In the genomic region with DNA sequence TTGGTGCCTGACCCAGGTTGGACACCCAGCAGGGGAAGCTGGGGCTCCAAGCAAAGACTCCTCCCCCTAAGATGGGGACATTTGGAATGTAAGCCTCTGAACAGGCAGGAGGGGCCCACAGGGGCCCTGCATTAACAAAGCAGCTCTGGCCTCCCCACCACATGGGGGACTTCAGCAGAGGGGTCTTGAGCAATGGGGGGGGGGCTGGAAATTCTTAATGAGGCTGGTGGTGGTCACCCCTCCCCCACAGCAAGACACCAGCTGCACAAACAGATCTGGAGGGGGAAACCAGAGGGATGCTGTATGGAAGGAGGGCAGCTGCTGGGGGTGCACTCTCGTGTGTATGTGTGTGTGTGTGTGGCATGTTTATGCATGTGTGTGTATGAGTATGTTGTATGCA, we compare ENCODE assay signal across 17 mouse cellular contexts. TPM values are rescaled to one million over a fixed set of nuclear protein-coding genes. Genes with fewer than 3 reads are reported as not detected.
A peak's percentile ranks its signal among the peaks of the same experiment; 100 is the strongest.
DNase-seq lines count a peak whose midpoint lies in the region; ATAC-seq lines count a peak whose summit lies in the region.
"Had no signal": no experiment of that assay in that cellular context is flagged by ENCODE, and none has a peak within 500 bp of the region (broad histone marks: within the 10 kb centered on the region; RNA-seq: fewer than 3 reads in every experiment).

No protein-coding gene starts in this region.

- H3K9me3 ChIP-seq in embryonic facial prominence, embryonic 10.5 days = no peaks in the 10 kb centered on the region
- H3K9me3 ChIP-seq in hindbrain, embryonic 12.5 days (replicated peaks) = no peaks in the 10 kb centered on the region
- H3K9me3 ChIP-seq in neural tube, embryonic 13.5 days = no peaks in the 10 kb centered on the region
- H3K9me3 ChIP-seq in heart, embryonic 10.5 days = no peaks in the 10 kb centered on the region
- H3K9me3 ChIP-seq: limb, embryonic 13.5 days had no signal

- DNase-seq in embryo, embryonic 11 days = peak; percentile 50
- no peak for DNase-seq in embryo, embryonic 9.5 days (ENCODE audit: extremely low spot score)
- peak; percentile 34 for DNase-seq in embryonic facial prominence, embryonic 10.5 days (ENCODE audit: low spot score)
- DNase-seq in adrenal gland, adult 18-20 months (ENCODE audit: low spot score in 2 of 2) = no peak
- no peak for DNase-seq in frontal cortex, postnatal 36 days (ENCODE audit: low spot score in 2 of 2)
- DNase-seq in heart, embryonic 10.5 days (ENCODE audit: low spot score) = no peak
- DNase-seq: adrenal gland, postnatal 10 days; gastrocnemius, postnatal 14 days; liver, postnatal 0 days had no signal

- no peak overlapping the region for H3K9ac ChIP-seq in hindbrain, embryonic 12.5 days
- H3K9ac ChIP-seq in neural tube, embryonic 13.5 days = no peak overlapping the region
- H3K9ac ChIP-seq: limb, embryonic 13.5 days; liver, postnatal 0 days had no signal

- no peaks in the 10 kb centered on the region for H3K36me3 ChIP-seq in embryonic facial prominence, embryonic 10.5 days (replicated peaks)
- H3K36me3 ChIP-seq in hindbrain, embryonic 12.5 days = no peaks in the 10 kb centered on the region
- H3K36me3 ChIP-seq in neural tube, embryonic 13.5 days = no peaks in the 10 kb centered on the region
- no peaks in the 10 kb centered on the region for H3K36me3 ChIP-seq in heart, embryonic 10.5 days
- H3K36me3 ChIP-seq: limb, embryonic 13.5 days had no signal

- peak; percentile 23 for ATAC-seq in hindbrain, embryonic 12.5 days (ENCODE audit: low FRiP score)
- no peak for ATAC-seq in neural tube, embryonic 13.5 days (ENCODE audit: low read depth)
- ATAC-seq: liver, postnatal 0 days had no signal

- WGBS in embryonic facial prominence, embryonic 10.5 days = 33% methylated on average over 1 of the region's 1 CpGs
- 8% methylated on average over 1 of the region's 1 CpGs for WGBS in hindbrain, embryonic 12.5 days
- 15% methylated on average over 1 of the region's 1 CpGs for WGBS in neural tube, embryonic 13.5 days
- 22% methylated on average over 1 of the region's 1 CpGs for WGBS in heart, embryonic 10.5 days

- peak overlapping the region; percentile 72 for H3K27ac ChIP-seq in embryonic facial prominence, embryonic 10.5 days (replicated peaks)
- peak overlapping the region; percentile 70 for H3K27ac ChIP-seq in hindbrain, embryonic 12.5 days
- peak overlapping the region; percentile 23; the same call in 1 of the 2 replicates for H3K27ac ChIP-seq in neural tube, embryonic 13.5 days (replicated peaks)
- H3K27ac ChIP-seq in heart, embryonic 10.5 days = no peak overlapping the region
- H3K27ac ChIP-seq: kidney, postnatal 0 days; limb, embryonic 13.5 days had no signal

- peaks cover 42% of the 10 kb centered on the region for H3K27me3 ChIP-seq in embryonic facial prominence, embryonic 10.5 days (replicated peaks; ENCODE audit: low read depth, poor library complexity, severe bottlenecking)
- H3K27me3 ChIP-seq in hindbrain, embryonic 12.5 days = no peaks in the 10 kb centered on the region
- peaks cover 21% of the 10 kb centered on the region; the same call in 1 of the 2 replicates for H3K27me3 ChIP-seq in neural tube, embryonic 13.5 days
- peaks cover 77% of the 10 kb centered on the region for H3K27me3 ChIP-seq in heart, embryonic 10.5 days (ENCODE audit: insufficient read depth, poor library complexity, severe bottlenecking)

- no peak overlapping the region for H3K4me3 ChIP-seq in embryonic facial prominence, embryonic 10.5 days
- no peak overlapping the region for H3K4me3 ChIP-seq in hindbrain, embryonic 12.5 days
- no peak overlapping the region for H3K4me3 ChIP-seq in neural tube, embryonic 13.5 days
- H3K4me3 ChIP-seq in heart, embryonic 10.5 days = no peak overlapping the region
- H3K4me3 ChIP-seq: limb, embryonic 13.5 days had no signal

- H3K4me1 ChIP-seq in embryonic facial prominence, embryonic 10.5 days = peaks cover 75% of the 10 kb centered on the region
- H3K4me1 ChIP-seq in hindbrain, embryonic 12.5 days = peaks cover 63% of the 10 kb centered on the region
- peaks cover 62% of the 10 kb centered on the region for H3K4me1 ChIP-seq in neural tube, embryonic 13.5 days (replicated peaks)
- peaks cover 27% of the 10 kb centered on the region for H3K4me1 ChIP-seq in heart, embryonic 10.5 days

- no peak overlapping the region for H3K4me2 ChIP-seq in hindbrain, embryonic 12.5 days (replicated peaks)
- no peak overlapping the region for H3K4me2 ChIP-seq in neural tube, embryonic 13.5 days
- H3K4me2 ChIP-seq: limb, embryonic 13.5 days had no signal

RNA-seq across cellular contexts. Expression of gene Gm26897, which starts 55.2 kb away (rescaled TPM):
- not detected in 2 replicates for polyA plus RNA-seq in embryonic facial prominence, embryonic 10.5 days (2016; fragmentation: Nextera tagmentation; extraction: Ambion mirVana)
- not detected in 2 replicates for polyA plus RNA-seq in hindbrain, embryonic 12.5 days (2016; fragmentation: Nextera tagmentation; extraction: Ambion mirVana)
- polyA plus RNA-seq in neural tube, embryonic 13.5 days (2015; fragmentation: Nextera tagmentation; extraction: Ambion mirVana) = not detected in 2 replicates
- not detected for total RNA-seq in adrenal gland, adult 18-20 months (2021)
- not detected in 2 replicates for polyA plus RNA-seq in heart, embryonic 10.5 days (2016; fragmentation: Nextera tagmentation; extraction: Ambion mirVana)
- total RNA-seq: adrenal gland, postnatal 10 days; common myeloid progenitor, adult 5-6 weeks; gastrocnemius, postnatal 14 days; layer of hippocampus, postnatal 36 days had no signal
- polyA plus RNA-seq: heart, embryonic 14.5 days; kidney, postnatal 0 days; limb, embryonic 13.5 days; liver, postnatal 0 days; stomach, embryonic 14.5 days had no signal

Comparison
In these comparisons a context has a peak if more than half of its experiments do, and no peak if none do; other contexts are left out.
1. DNase-seq: peak in embryo, embryonic 11 days (single experiment) and embryonic facial prominence, embryonic 10.5 days (single experiment); none in embryo, embryonic 9.5 days (single experiment), adrenal gland, adult 18-20 months (0 of 2), frontal cortex, postnatal 36 days (0 of 2) and heart, embryonic 10.5 days (single experiment).